9 mouse cellular contexts compared by ENCODE assay signal in the genomic region with DNA sequence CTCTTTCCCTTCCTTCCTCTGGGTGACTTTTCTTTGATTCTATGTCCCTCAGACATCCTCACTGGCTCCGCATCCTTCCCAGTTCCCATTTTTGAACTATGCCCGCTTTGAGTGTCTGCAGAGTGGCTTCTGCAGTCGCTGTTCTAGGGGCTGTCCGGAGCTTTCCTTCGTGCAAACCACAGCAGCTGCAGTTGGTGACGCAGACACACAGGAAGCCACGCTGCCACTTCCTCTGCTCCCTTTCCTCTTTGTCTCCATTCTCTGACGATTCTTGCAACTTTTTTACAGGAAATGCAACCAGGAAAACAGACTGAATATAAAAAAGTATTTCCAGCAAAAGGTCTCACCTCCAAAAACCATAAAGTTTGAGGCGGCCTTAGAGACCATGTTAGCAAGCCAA.
DNase-seq lines count a peak whose midpoint lies in the region; TF ChIP-seq lines count a peak whose summit lies in the region.
"Had no signal": no experiment of that assay in that cellular context is flagged by ENCODE, and none has a peak within 500 bp of the region (broad histone marks: within the 10 kb centered on the region; RNA-seq: fewer than 3 reads in every experiment).

No protein-coding gene starts in this region.

- peak overlapping the region; percentile 97 for H3K27ac ChIP-seq in thymus, adult 2 months (ENCODE audit: control insufficient read depth, insufficient read depth, low read length)

- no peaks in the 10 kb centered on the region for H3K27me3 ChIP-seq in thymus, adult 2 months (ENCODE audit: control insufficient read depth, insufficient read depth, low read length)
- H3K27me3 ChIP-seq: Patski had no signal

- H3K4me1 ChIP-seq in thymus, adult 2 months (replicated peaks; ENCODE audit: control insufficient read depth, insufficient read depth, low read length): peaks cover 37% of the 10 kb centered on the region

- no peak overlapping the region for H3K4me3 ChIP-seq in thymus, adult 2 months (ENCODE audit: control insufficient read depth, insufficient read depth, low read length)

- TF ChIP-seq CTCF in thymus, adult 2 months (IDR thresholded peaks at IDR 0.05; ENCODE audit: borderline replicate concordance, control insufficient read depth, extremely low read depth, insufficient read depth, low read length, poor library complexity): no peak

- H3K36me3 ChIP-seq in thymus, adult 2 months (ENCODE audit: control insufficient read depth, insufficient read depth, low read length): no peaks in the 10 kb centered on the region

- peak; percentile 33 for DNase-seq in kidney, adult 9 months
- no peak for DNase-seq in kidney, adult 11 months
- peak; percentile 52 for DNase-seq in c-Kit-positive CD71-negative TER-119-negative erythroid progenitor cells, embryonic 14.5 days (ENCODE audit: low read depth)
- peak; percentile 48 to 54 for DNase-seq in lung, postnatal 4 days
- DNase-seq in thymus, adult 2 months: peak; percentile 82
- no peak for DNase-seq in ovary, postnatal 10 days (ENCODE audit: low spot score)
- no peak for DNase-seq in adrenal gland, adult 8-10 months
- no peak for DNase-seq in cerebellum, adult 9-11 months

- TF ChIP-seq POLR2A in thymus, adult 2 months (IDR thresholded peaks at IDR 0.05; ENCODE audit: control insufficient read depth, extremely low read depth, insufficient read depth, low read length, poor library complexity): peak; percentile 39; the same call in 1 of the 2 replicates

- 6% methylated on average over 9 of the region's 9 CpGs for WGBS in thymus, adult 2 months

Comparison
In these comparisons a context has a peak if more than half of its experiments do, and no peak if none do; other contexts are left out.
1. DNase-seq: peak in kidney, adult 9 months (single experiment), c-Kit-positive CD71-negative TER-119-negative erythroid progenitor cells, embryonic 14.5 days (single experiment), lung, postnatal 4 days (2 of 2) and thymus, adult 2 months (single experiment); none in kidney, adult 11 months (single experiment), ovary, postnatal 10 days (single experiment), adrenal gland, adult 8-10 months (single experiment) and cerebellum, adult 9-11 months (single experiment).